Mouse (Mus musculus) embryonic facial prominence, embryonic 11.5 days (tissue): ENCODE measurements at regions not wholly inside any gene's neighbourhood (a gene's known extent, or its start where the extent isn't known, plus 50 kb on each side); places are given as distances from the start of the nearest gene placed in this dataset.

ENCODE experiments used
- ATAC-seq: fragments of 200-750 bp; cut with Nextera tagmentation; replicated peaks from 2 replicates; pipeline ENCODE4 v1.8.0; 2017; ENCODE audit warnings: low read depth; ENCODE audit not compliant: insufficient number of reproducible peaks, low FRiP score, low TSS enrichment
- DNase-seq: peaks from one replicate; pipeline ENCODE4 v3.0.0-alpha.2; 2015; ENCODE audit warnings: low spot score
- H3K27ac ChIP-seq: fragments of 300-500 bp; sonication (generic); replicated peaks from 2 replicates; pipeline ENCODE4 v1.5.1; 2014; ENCODE audit warnings: mild to moderate bottlenecking, low read depth, low read length, control low read depth
- H3K27me3 ChIP-seq: fragments of 300-500 bp; sonication (generic); 2 replicates; pipeline ENCODE4 v1.6.1; 2014; ENCODE audit warnings: mild to moderate bottlenecking, low read length, moderate library complexity, mixed read lengths; ENCODE audit not compliant: control insufficient read depth, insufficient read depth
- H3K36me3 ChIP-seq: fragments of 300-500 bp; sonication (generic); replicated peaks from 2 replicates; pipeline ENCODE4 v1.6.1; 2014; ENCODE audit warnings: low read depth, mild to moderate bottlenecking, low read length, moderate library complexity, mixed read lengths; ENCODE audit not compliant: control insufficient read depth, insufficient read depth
- H3K4me1 ChIP-seq: fragments of 300-500 bp; sonication (generic); 2 replicates; pipeline ENCODE4 v1.6.1; 2014; ENCODE audit warnings: low read length, mixed read lengths; ENCODE audit not compliant: control insufficient read depth, insufficient read depth
- H3K4me2 ChIP-seq: fragments of 300-500 bp; sonication (generic); 2 replicates; pipeline ENCODE4 v1.6.1; 2014; ENCODE audit warnings: low read depth, mild to moderate bottlenecking, control low read depth, low read length, moderate library complexity
- H3K4me3 ChIP-seq: fragments of 300-500 bp; sonication (generic); 2 replicates; pipeline ENCODE4 v1.5.1; 2014; ENCODE audit warnings: low read depth, low read length, control low read depth
- H3K9ac ChIP-seq: fragments of 300-500 bp; sonication (generic); replicated peaks from 2 replicates; pipeline ENCODE4 v1.6.1; 2014; ENCODE audit warnings: mild to moderate bottlenecking, control low read depth, low read length
- H3K9me3 ChIP-seq: fragments of 300-500 bp; sonication (generic); replicated peaks from 2 replicates; pipeline ENCODE4 v1.6.1; 2016; ENCODE audit warnings: mild to moderate bottlenecking, low read length, inconsistent platforms, mixed read lengths; ENCODE audit not compliant: control insufficient read depth
- WGBS: fragments of 180-500 bp; shearing (Covaris S2); extraction: QIAGEN DNeasy Blood & Tissue Kit; methylation state at CpG from one replicate; pipeline ENCODE4 v1.1.7; 2014; 5-methylcytosine and 5-hydroxymethylcytosine counted together

GRCm38 (mm10) chr16:72152920-72153319 is 155.2 kb upstream of the Robo1 start:
- WGBS: 85% methylated on average over 2 of the region's 2 CpGs
- Histone ChIP-seq H3K27ac (no peak overlapping the region), H3K36me3 (no peaks in the 10 kb centered on the region), H3K4me2 (no peak overlapping the region), H3K9ac (no peak overlapping the region), H3K4me3 (no peak overlapping the region), H3K27me3 (no peaks in the 10 kb centered on the region), H3K9me3 (no peaks in the 10 kb centered on the region), H3K4me1 (no peaks in the 10 kb centered on the region)
- DNase-seq: no peak
- no peak for ATAC-seq

DNA sequence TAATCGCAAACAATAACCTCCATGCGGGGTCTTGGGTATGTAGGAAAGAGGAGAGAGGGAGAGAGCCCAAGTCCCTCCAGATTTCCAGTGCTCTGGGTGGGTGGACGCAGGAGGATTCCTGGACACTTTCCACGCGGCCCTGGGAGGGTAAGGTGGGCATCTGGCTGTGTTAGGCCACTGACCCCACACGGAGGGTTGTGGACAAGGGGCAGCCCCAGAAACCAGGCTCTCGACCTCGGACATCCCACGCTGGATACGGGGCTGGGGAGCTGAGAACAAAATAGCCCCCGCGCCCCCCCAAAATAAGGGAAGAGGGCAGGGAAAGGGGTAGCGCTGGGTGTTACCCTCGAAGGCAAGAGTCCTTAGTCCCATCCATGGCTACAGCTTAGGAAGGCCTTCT is 150.2 kb upstream of the Robo1 start:
- Histone ChIP-seq H3K36me3 (no peaks in the 10 kb centered on the region), H3K27me3 (no peaks in the 10 kb centered on the region), H3K4me3 (no peak overlapping the region), H3K4me1 (no peaks in the 10 kb centered on the region), H3K27ac (no peak overlapping the region), H3K4me2 (no peak overlapping the region), H3K9me3 (no peaks in the 10 kb centered on the region), H3K9ac (no peak overlapping the region)
- WGBS: 91% methylated on average over 14 of the region's 14 CpGs
- no peak for DNase-seq
- no peak for ATAC-seq

DNA sequence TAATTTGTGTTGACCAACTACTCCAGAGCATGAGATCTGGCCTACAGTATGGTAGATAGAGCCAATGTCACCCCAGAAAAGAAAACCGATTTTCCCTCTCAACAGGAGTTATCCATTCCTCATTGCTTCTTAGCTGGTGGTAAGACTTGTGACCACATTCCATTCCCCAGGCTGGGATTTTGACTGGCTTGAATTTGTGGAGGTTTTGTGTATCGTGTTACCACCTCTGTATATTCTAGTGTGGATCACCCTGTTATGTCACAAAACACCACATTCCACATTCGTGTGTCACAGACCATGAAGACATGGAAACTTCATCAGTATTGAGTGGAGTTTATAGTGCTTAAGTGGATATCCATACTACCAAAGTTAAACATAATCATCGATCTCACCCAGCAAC is 148.7 kb upstream of the Robo1 start:
- Histone ChIP-seq H3K9ac (no peak overlapping the region), H3K27me3 (no peaks in the 10 kb centered on the region), H3K4me1 (no peaks in the 10 kb centered on the region), H3K4me3 (no peak overlapping the region), H3K4me2 (no peak overlapping the region), H3K27ac (no peak overlapping the region), H3K9me3 (no peaks in the 10 kb centered on the region), H3K36me3 (no peaks in the 10 kb centered on the region)
- DNase-seq: peak; percentile 2
- no peak for ATAC-seq
- 75% methylated on average over 4 of the region's 4 CpGs for WGBS

DNA sequence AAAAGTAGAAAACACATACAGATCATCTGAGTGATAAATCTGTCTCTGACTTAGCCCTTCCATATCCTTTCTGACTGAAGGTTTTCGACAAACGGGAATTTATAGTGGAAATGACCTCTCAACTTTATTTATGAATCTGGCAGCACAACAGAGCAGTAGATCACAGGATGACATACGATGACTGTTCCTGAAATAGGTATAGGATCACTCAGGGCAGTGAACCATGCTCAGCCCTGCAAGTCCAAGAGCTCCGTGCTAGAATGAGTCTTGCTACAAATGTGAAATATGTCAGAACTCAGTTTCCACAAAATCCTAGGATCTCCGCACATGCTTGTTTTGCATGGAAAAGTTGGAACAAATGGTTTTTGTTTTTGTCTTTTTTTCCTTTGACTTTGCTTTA is 132.4 kb upstream of the Robo1 start:
- ATAC-seq (no peak), DNase-seq (no peak)
- Histone ChIP-seq H3K4me3 (no peak overlapping the region), H3K36me3 (no peaks in the 10 kb centered on the region), H3K4me2 (no peak overlapping the region), H3K4me1 (no peaks in the 10 kb centered on the region), H3K9ac (no peak overlapping the region), H3K27me3 (no peaks in the 10 kb centered on the region), H3K27ac (no peak overlapping the region), H3K9me3 (no peaks in the 10 kb centered on the region)
- 90% methylated on average over 5 of the region's 5 CpGs for WGBS

- no peak overlapping the region for H3K4me3 ChIP-seq
- H3K36me3 ChIP-seq: no peaks in the 10 kb centered on the region
- H3K9me3 ChIP-seq: no peaks in the 10 kb centered on the region
- no peaks in the 10 kb centered on the region for H3K4me1 ChIP-seq
- DNase-seq: no peak
- no peaks in the 10 kb centered on the region for H3K27me3 ChIP-seq
- no peak overlapping the region for H3K4me2 ChIP-seq
- 4% methylated on average over 1 of the region's 1 CpGs for WGBS
- ATAC-seq: no peak
- no peak overlapping the region for H3K27ac ChIP-seq
- H3K9ac ChIP-seq: no peak overlapping the region
Observed at GRCm38 (mm10) chr16:72194320-72194719, 113.8 kb upstream of the Robo1 start.

GRCm38 (mm10) chr16:72215360-72216013 is 92.6 kb upstream of the Robo1 start:
- Histone ChIP-seq H3K9ac (no peak overlapping the region), H3K4me2 (0 out of 2 replicates have a peak overlapping the region, but pooled peaks have one; percentile 5), H3K27me3 (no peaks in the 10 kb centered on the region), H3K36me3 (no peaks in the 10 kb centered on the region), H3K4me3 (no peak overlapping the region), H3K4me1 (no peaks in the 10 kb centered on the region), H3K27ac (no peak overlapping the region), H3K9me3 (no peaks in the 10 kb centered on the region)
- WGBS: 37% methylated on average over 15 of the region's 15 CpGs
- ATAC-seq (no peak), DNase-seq (peak; percentile 85)

DNA sequence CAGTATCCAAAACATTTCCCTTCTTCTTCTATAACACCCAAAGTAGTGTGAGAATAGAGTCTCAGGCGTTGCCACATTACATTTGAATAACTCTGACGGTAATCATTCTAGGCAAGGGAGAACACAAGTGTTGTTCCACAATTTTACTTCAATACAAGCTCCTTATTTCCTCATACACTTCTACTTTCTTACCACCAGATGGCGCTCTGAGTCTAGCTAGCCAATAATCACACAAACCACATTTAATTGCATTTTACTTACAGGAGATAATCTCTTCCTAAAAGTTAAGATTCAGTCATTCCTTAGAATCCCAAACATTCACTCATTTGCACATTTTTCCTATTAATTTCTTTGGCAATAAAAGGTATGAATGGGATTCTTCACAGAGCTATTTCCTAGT is 90.1 kb upstream of the Robo1 start:
- H3K27ac ChIP-seq: no peak overlapping the region
- no peak for ATAC-seq
- no peaks in the 10 kb centered on the region for H3K9me3 ChIP-seq
- 3% methylated on average over 3 of the region's 3 CpGs for WGBS
- H3K4me2 ChIP-seq: no peak overlapping the region
- DNase-seq: peak; percentile 70
- H3K4me3 ChIP-seq: no peak overlapping the region
- no peaks in the 10 kb centered on the region for H3K4me1 ChIP-seq
- no peaks in the 10 kb centered on the region for H3K27me3 ChIP-seq
- H3K36me3 ChIP-seq: no peaks in the 10 kb centered on the region
- H3K9ac ChIP-seq: no peak overlapping the region

DNA sequence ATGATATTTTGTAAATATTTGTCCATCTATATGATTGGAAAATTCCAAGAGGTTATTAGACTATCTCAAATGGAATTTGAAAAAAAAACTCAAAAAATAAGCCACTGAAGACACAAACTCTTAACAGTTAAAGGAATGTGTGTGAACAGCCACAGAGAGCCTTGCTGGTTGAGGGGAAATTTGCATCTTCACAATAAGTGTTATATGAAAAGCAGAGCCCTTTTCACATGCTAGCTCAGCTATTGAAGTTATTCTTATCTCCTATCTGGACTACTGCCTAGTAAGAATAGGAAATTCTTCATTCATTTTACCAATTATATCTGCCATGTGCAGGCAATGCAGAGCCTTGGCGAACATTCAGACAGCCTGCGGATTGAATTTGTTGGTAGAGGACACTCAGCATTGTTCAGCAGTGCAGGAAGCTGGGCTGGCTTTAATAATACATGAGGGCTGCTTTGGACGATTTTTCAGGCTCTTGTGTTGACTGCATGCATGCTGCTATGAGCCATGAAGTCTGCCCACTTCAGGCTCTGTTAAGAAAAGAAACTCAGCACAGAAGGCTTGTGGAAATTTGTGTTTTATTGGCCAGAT is 86.1 kb upstream of the Robo1 start:
- Histone ChIP-seq H3K4me2 (no peak overlapping the region), H3K27ac (no peak overlapping the region), H3K9me3 (no peaks in the 10 kb centered on the region), H3K36me3 (no peaks in the 10 kb centered on the region), H3K27me3 (no peaks in the 10 kb centered on the region), H3K4me1 (no peaks in the 10 kb centered on the region), H3K9ac (no peak overlapping the region), H3K4me3 (no peak overlapping the region)
- ATAC-seq (0 out of 2 replicates have a peak, but pooled peaks have one; percentile 48), DNase-seq (no peak)
- WGBS: 48% methylated on average over 3 of the region's 3 CpGs
